Mouse (Mus musculus) spleen, adult 2 months (tissue): ENCODE data around the gene Zbp1.

Source experiments
- CTCF ChIP-seq: fragments of 200-500 bp; IDR thresholded peaks from 2 replicates; pipeline ENCODE4 v1.5.1; 2011; ENCODE audit warnings: mild to moderate bottlenecking, inconsistent platforms; ENCODE audit not compliant: insufficient read depth, insufficient read length, insufficient replicate concordance; ENCODE audit errors: extremely low read depth
- POLR2A ChIP-seq: fragments of 200-500 bp; IDR thresholded peaks from 2 replicates; pipeline ENCODE4 v1.6.1; 2011; ENCODE audit warnings: low read depth, low read length, inconsistent platforms

GRCm38 (mm10) chr2:173249965-173250364 lies 31.2 kb upstream of the Zbp1 start:
- TF ChIP-seq CTCF (no peak), POLR2A (no peak)
